Mouse (Mus musculus): Measurements from ENCODE around the gene Ccdc50. TPM values are rescaled to one million over a fixed set of nuclear protein-coding genes. Genes with fewer than 3 reads are reported as not detected.
A peak's percentile ranks its signal among the peaks of the same experiment; 100 is the strongest.

Gene Ccdc50
- polyA plus RNA-seq, 1 experiment from 2014 or later: 40.0 TPM

- peaks cover 7% of the 10 kb centered on the region for H3K36me3 ChIP-seq
- no peak overlapping the region for H3K4me2 ChIP-seq
- no peak overlapping the region for H3K4me3 ChIP-seq
- H3K9me3 ChIP-seq: no peaks in the 10 kb centered on the region
- no peaks in the 10 kb centered on the region for H3K4me1 ChIP-seq
- no peak overlapping the region for H3K27ac ChIP-seq
- no peak for ATAC-seq (ENCODE audit: borderline replicate concordance, extremely low read depth, low FRiP score, low TSS enrichment)
- WGBS: 82% methylated on average over 2 of the region's 2 CpGs
- H3K9ac ChIP-seq: no peak overlapping the region
- H3K27me3 ChIP-seq: no peaks in the 10 kb centered on the region
These were observed 65.2 kb downstream of the Ccdc50 start for GRCm38 (mm10) chr16:27453823-27454222.

- WGBS: 16% methylated on average over 4 of the region's 4 CpGs
- peak; percentile 57; the same call in 1 of the 2 replicates for ATAC-seq (ENCODE audit: borderline replicate concordance, extremely low read depth, low FRiP score, low TSS enrichment)
These were observed 68.6 kb downstream of the Ccdc50 start for GRCm38 (mm10) chr16:27457273-27457672.

GRCm38 (mm10) chr16:27468731-27469130 is 80.1 kb downstream of the Ccdc50 start:
- WGBS: 21% methylated on average over 5 of the region's 5 CpGs
- no peak for ATAC-seq (ENCODE audit: borderline replicate concordance, extremely low read depth, low FRiP score, low TSS enrichment)
- no peak overlapping the region for H3K4me2 ChIP-seq

More at GRCm38 (mm10) chr16:27457273-27457672, 68.6 kb downstream of the Ccdc50 start:
- Histone ChIP-seq H3K4me1 (no peaks in the 10 kb centered on the region), H3K27me3 (no peaks in the 10 kb centered on the region), H3K4me2 (no peak overlapping the region), H3K9me3 (no peaks in the 10 kb centered on the region), H3K9ac (no peak overlapping the region), H3K27ac (no peak overlapping the region), H3K4me3 (no peak overlapping the region), H3K36me3 (no peaks in the 10 kb centered on the region)

GRCm38 (mm10) chr16:27471389-27471788 is 82.7 kb downstream of the Ccdc50 start:
- 70% methylated on average over 6 of the region's 6 CpGs for WGBS
- Histone ChIP-seq H3K36me3 (no peaks in the 10 kb centered on the region), H3K9ac (no peak overlapping the region), H3K27me3 (no peaks in the 10 kb centered on the region), H3K4me1 (no peaks in the 10 kb centered on the region), H3K4me3 (no peak overlapping the region), H3K27ac (no peak overlapping the region), H3K4me2 (no peak overlapping the region), H3K9me3 (no peaks in the 10 kb centered on the region)
- ATAC-seq (ENCODE audit: borderline replicate concordance, extremely low read depth, low FRiP score, low TSS enrichment): no peak

More at GRCm38 (mm10) chr16:27468731-27469130, 80.1 kb downstream of the Ccdc50 start:
- Histone ChIP-seq H3K9ac (no peak overlapping the region), H3K9me3 (no peaks in the 10 kb centered on the region), H3K27me3 (no peaks in the 10 kb centered on the region), H3K27ac (no peak overlapping the region), H3K36me3 (no peaks in the 10 kb centered on the region), H3K4me1 (no peaks in the 10 kb centered on the region), H3K4me3 (no peak overlapping the region)

- H3K27me3 ChIP-seq: no peaks in the 10 kb centered on the region
- 59% methylated on average over 1 of the region's 1 CpGs for WGBS
- no peaks in the 10 kb centered on the region for H3K9me3 ChIP-seq
- no peak for ATAC-seq (ENCODE audit: borderline replicate concordance, extremely low read depth, low FRiP score, low TSS enrichment)
- H3K4me3 ChIP-seq: no peak overlapping the region
- H3K36me3 ChIP-seq: no peaks in the 10 kb centered on the region
- no peaks in the 10 kb centered on the region for H3K4me1 ChIP-seq
- no peak overlapping the region for H3K4me2 ChIP-seq
- no peak overlapping the region for H3K9ac ChIP-seq
- H3K27ac ChIP-seq: no peak overlapping the region
These were observed 95.2 kb downstream of the Ccdc50 start for GRCm38 (mm10) chr16:27483834-27484233.

Other genes starting within 250 kb of the Ccdc50 start
- gene Ostn, start 81.4 kb upstream of the Ccdc50 start, polyA plus RNA-seq (2015; fragmentation: Nextera tagmentation; extraction: Ambion mirVana): not detected in 2 replicates
- 0.49 TPM in 1 of 2 replicates, not detected in the other for gene Uts2b, start 18.6 kb upstream of the Ccdc50 start, polyA plus RNA-seq (2015; fragmentation: Nextera tagmentation; extraction: Ambion mirVana)